Mouse (Mus musculus) right cerebral cortex, adult 2 months (tissue): Measurements from ENCODE around the gene Mbd6.

ENCODE experiments used
- DNase-seq, 2 experiments: peaks; one replicate each; pipeline ENCODE4 v3.0.0; 2021 to 2022; ENCODE audit warnings: low spot score in 2 of 2

Gene Mbd6

DNA sequence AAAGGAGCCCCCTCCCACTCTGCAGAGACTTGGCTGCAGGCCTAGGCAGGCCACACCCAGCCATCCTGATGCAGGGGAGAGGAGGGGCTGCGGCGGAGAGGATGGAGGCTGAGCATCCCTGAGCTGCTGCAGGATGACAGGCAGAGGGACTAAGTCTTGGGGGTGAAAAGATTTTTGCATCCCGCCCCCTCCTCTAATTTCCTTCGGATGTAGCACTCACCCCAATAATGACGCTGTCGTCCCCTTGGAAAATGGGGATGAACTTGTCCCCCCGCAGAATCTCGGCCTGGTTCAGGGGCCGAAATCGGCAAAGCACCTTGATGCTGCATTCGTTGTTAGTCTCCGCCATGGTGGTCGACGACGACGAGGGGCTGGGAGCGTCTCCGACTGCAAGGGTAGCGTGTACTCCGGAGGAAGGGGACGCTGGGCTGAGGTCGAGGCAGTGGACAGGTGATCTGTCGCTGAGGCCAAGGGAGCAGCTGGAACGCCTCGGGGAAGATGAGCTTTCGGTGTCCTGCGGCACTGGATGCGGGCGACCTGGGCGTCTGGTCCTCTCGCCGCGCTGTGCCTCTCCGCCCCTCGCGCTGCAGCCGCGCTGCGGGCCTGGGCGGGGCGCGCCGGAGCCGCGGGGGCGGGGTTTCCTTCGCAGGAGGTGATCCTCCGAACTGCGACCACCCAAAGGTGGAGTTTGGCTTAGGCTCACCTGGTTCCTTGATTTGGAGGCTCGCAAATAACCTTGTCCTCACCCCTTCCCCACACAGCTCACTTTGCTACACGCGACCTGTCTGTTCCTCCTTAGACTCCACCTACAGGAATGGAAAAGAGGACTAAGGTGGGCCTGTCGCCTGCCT lies 26.0 kb downstream of the Mbd6 start, which contains the start of gene Kif5a:
Gene Kif5a, minus strand, starts transcription at position 801 of the 851 bp plus-strand sequence.
- peak; percentile 73 to 77 for DNase-seq

DNA sequence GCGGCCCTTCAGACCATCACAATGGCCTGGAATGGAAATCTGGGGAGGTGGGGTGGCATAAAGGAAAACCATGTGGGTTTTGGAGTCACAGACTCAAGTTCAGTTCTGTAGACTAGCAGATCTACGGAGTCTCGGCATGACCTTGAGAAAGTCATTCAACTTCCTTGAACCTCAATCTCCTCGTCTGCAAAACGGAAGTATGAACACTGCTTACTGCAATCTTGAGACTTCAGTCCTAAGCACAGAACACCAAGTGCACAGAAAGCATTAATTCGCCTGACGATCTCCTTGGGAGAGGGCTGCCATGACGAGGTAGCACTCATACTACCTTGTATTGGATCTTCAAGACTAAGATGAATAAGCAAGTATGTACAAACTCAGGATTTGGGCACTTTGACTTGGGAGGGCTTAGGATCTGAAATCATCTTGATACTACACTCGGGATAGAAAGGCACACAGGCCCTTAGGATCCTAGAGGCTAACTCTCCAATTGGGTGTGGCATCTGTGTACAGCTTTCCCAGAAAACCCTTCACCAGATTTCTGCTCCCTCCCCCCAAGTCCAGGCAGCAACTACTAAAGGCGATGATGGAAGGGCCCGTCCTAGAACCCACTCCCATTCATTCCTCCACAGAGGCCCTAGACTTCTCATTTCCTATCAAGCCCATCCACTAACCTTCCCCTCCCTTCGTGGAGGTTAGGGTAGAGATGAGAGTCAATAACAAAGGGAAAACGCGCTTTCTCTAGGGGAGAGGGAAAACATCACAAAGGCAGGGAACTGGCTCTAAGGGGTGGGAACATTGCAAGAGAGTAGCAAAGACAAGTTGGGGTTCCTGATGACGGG lies 26.9 kb downstream of the Mbd6 start:
- no peak for DNase-seq

DNA sequence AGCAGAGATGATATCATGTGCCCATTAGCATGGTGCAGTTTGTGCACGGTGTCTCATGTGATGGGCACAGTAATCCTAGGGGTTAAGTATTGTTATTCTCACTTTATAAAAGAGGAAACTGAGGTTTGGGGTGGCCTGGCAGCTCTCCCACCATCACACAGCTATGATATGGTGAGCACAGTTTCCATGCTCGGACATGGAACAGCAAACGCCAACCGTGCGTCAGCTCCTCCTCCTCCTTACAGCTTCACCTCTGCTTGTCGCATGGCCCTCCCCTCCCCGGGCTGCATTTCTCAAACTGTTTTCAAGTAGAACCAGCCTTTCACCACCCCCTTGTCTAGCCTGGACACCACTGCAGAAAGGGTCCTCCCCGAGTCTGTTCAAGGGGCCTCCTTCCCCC lies 30.3 kb downstream of the Mbd6 start:
- DNase-seq = no peak

DNA sequence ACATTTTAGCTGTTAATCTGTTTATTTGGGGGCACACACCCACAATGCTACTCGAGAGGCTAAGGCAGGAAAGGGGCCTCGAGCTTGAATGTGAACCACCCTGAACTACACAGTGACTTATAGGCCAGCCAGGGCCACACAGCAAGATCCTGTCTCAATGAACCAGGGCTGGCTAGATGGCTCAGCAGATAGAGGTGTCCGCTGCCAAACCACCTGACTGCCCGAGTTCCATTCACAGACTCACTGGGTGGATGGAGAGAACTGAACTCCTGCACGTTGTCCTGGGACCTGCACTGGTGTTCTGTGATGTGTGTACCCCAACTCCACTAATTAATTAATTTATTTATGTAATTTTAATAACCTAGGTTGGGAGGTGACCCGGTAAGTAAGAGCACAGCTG lies 31.0 kb downstream of the Mbd6 start:
- no peak for DNase-seq

DNA sequence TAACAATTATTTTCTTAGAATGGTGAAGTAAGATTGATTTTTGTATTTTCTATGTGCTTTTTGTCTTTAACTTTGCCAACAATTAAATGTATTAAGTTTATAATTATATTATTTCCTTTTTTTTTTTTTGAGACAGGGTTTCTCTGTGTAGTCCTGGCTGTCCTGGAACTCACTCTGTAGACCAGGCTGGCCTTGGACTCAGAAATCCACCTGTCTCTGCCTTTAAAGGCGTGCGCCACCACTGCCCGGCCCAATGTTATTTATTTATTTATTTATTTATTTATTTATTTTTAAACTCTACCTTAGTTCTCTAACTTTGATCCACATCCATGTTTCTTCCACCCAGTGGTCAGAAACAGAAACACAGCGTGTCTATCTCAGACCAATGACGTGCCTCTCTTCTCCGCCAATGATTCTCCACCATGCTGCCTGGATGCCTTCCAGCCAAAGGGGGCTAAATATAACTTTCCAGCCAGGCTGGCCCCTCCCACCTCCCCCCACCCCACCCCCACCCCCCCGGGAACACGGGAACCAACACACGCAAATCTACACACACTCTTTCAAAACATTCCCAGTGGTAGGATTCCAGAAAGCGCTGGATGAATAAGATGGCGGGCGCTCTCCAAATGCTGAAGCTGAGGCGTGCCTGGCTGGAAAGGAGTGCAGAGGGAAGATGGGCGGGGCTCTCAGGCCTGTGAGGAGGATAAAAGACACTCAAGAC lies 33.0 kb downstream of the Mbd6 start:
- no peak for DNase-seq

DNA sequence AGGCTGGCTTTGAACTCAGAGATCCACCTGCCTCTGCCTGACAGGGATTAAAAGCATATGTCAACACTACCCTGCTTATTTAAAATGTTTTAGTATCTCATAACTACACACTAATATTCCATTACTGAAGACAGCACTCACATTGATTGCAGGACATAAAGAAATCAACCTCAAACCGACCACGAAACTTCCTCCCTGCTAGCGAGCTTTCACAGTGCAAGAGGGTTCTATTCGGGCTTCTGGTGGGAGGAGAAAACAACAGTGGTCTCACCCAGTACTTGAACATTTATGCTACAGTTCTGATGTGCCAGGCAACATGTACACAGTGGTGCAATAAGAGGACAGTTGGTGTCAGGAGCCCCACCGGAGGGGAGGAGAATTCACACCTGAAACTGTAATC lies 38.0 kb downstream of the Mbd6 start:
- DNase-seq = no peak

DNA sequence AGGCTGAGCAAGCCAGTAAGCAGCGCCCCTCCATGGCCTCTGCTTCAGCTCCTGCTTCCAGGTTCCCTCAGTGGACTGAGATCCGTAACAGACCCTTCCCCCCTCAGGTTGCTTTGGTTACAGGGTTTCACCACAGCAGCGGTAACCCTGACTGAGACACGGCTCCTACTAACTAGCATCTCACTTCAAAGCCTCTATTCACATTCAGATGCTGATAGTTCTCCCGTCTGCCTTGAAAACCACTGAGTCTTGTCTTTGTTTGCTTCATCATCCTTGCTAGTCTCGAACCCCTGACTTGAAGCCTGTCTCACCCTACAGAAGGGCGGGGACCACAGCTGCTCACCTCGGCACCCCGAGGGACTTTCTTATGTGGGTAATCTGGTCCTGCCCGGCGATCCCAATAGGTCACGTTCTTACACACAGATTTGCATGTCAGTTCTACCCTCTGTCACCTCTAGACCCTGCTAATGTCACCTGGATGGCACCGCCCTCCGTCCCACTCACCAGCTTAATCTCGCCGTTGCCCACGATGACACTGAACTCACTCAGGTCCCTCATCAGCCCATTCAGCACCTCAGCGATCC lies 50.5 kb downstream of the Mbd6 start:
- DNase-seq = no peak

DNA sequence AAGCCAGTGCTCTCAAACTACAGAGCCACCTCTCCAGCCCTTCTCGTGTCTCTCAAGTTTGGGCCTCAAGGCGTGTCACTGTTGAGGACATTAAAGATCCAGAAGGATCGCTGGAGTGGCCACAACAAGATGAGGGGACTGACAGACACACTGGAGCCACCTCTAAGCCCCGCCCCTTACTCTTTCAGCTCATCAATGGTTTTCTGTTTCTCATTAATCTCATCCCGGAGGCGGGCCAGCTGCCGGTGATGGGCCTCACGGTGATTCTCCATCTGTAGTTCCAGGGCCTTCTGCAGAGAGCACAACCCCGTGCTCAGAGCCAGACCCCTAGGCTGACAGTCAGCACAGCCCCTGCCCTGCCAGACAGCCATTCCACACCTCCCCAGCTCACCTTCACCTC lies 52.3 kb downstream of the Mbd6 start:
- no peak for DNase-seq

DNA sequence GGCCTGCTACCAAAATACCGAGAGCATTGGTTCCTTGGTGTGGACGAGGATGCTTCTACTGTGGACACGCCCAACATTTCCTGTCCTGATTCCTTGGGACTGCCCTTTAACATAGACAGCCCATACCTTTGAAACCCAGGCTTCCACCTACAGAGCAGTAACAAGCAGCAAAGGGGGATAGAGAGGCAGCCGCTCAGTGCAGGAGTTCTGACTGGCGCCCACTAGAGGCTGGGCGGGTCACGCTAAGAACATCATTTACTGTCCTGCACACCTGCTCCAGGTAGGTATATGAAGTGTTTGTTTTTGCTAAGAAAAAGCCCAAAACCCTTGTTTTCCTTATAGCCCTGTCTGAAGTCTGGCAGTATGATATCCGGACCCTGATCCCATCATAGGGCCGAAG lies 55.7 kb downstream of the Mbd6 start:
- DNase-seq = no peak
